Mouse (Mus musculus) cerebellum, adult 9-10 months (tissue): ENCODE measurements around the gene Defb13.
"Not testable (repeated sequence)": the region's sequence is repeated elsewhere in the genome, so short reads cannot be mapped to it uniquely, and the experiment has no call there.

Source experiments
- DNase-seq: peaks from one replicate; pipeline ENCODE4 v3.0.0; 2022

Gene Defb13

GRCm38 (mm10) chr8:21946462-21946861 lies at the start of gene Defb13:
Gene Defb13 (plus strand): TSS chr8:21946762.
- no peak for DNase-seq

DNA sequence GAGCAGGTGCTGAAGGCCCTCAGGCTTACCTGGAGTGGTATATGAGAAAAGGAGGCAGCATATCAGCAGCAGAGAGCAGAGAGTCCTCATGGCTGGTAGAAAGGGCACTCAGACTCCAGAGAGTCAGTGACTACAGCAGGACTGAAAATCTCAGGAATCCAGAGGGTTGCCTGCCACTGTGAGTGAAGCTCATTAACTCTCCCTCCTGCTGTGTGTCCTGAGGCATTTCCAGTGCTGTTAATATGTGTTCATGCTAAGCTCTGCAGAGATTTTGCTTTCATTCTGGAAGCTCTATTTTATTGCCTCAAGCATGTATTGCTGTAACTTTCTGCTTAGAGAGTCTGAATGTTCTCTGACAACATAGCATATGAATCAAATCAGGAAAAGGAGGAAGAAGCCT lies 40.3 kb upstream of the Defb13 start, which contains the start of gene Defb11:
Gene Defb11, minus strand, starts transcription at position 123 of the 400 bp plus-strand sequence.
- not testable (repeated sequence) for DNase-seq

GRCm38 (mm10) chr8:21911931-21912330 lies 34.6 kb upstream of the Defb13 start:
- DNase-seq: no peak

DNA sequence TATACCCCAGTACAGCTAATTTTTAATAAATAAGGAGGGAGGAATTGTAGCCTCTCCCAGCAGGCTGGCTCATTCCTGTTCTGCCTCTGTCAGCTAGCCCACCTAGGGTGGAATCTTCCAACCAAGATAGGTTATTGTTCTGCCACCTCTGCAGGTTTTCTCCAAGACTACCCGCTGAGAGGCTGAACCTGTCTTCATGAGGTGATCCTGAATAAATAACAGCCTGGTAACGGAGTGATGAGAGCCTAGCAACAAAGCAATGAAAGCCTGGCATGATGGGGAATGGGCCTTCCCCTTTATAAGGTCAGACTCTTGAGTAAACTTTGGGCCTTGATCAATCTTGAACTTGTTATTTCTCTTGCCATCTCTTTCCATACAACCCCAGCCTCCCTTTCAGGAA lies 34.0 kb upstream of the Defb13 start:
- no peak for DNase-seq

GRCm38 (mm10) chr8:21915625-21916024 lies 30.9 kb upstream of the Defb13 start:
- DNase-seq: no peak

DNA sequence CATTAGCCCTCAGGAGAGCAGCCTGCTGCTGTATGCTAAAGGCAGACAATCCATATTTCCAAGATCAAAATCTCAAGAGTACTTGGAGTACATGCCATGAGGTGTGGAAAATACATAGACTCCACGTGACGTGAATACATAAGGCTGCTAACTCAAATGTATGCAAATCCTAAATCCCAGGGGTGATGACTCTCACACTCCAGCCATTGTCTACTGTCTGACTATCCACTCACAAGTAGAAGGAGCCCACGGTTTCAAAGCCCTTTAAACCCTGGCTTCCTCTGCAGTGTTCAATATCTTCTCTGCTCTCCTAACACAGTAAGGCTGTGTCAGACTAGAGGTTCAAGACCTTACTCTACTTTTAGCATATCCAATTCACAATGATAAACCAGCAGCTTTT lies 15.8 kb upstream of the Defb13 start:
- not testable (repeated sequence) for DNase-seq

DNA sequence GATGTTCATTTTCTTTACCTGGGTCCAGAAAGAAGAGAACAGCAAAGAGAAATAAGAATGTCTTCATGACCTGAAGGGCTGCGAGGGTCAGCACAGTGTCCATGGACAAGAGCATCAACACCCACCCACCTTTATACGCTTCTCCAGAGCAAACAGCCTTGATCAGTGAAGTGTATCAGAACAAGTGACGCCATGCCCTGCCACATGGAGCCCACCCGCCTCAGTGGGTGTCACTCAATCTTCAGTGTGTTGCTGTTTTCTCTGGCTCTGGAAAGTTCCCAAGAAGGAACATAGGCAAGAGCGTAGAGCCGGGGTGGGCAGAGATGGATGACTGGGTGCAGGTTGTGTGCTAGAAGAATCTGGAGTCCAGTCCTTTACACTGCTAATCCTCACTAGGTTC lies 14.0 kb upstream of the Defb13 start, which contains the start of gene Defb15:
Gene Defb15, minus strand, starts transcription at position 101 of the 400 bp plus-strand sequence.
- DNase-seq: no peak

GRCm38 (mm10) chr8:21938052-21938451 lies 8.5 kb upstream of the Defb13 start, which contains the start of gene Defb35:
Gene Defb35 (plus strand): TSS chr8:21938352.
- not testable (repeated sequence) for DNase-seq

- DNase-seq: no peak
Measured at GRCm38 (mm10) chr8:21947311-21948017, 902 bp downstream of the Defb13 start.

GRCm38 (mm10) chr8:21955321-21955720 lies 8.8 kb downstream of the Defb13 start:
- DNase-seq: peak; percentile 27

DNA sequence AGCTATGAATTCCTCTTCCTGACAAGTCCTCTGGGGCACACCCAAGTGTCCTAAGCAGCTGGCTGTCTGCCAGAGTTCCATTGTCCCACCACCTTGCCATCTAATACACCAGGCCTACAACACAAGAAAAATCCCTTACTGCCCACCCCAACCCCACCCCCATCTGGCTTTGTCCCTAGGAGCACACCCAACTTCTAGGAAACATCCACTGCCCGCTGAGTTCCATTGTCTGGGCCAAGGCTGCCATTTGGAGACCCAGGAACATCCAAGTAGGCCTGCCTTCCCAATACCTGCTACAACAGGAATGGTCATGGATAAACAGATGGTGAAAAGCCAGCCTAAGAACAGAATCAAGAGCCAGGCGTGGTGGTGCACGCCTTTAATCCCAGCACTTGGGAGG lies 9.8 kb downstream of the Defb13 start:
- DNase-seq: no peak

DNA sequence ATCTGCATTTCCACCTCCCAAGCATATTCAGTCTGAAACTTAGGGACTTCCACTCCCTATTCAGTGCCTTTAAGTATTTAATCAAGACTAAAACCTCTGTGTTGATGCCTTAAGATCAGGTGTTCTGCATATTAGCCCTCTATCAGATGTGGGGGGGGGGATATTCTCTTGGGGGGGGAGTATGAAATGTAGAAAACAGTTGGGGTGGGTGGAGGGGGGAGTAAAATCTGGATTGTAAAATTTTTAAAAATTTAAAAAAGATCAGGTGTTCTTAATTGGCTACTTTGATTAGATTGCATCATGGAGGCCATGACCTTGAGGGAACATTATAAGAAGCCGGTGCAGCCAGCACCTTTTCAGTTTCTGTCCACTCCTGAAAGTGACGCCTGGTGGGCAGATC lies 11.9 kb downstream of the Defb13 start, which contains the start of gene Fam90a1a:
Gene Fam90a1a, plus strand, starts transcription at position 301 of the 400 bp plus-strand sequence.
- no peak for DNase-seq

DNA sequence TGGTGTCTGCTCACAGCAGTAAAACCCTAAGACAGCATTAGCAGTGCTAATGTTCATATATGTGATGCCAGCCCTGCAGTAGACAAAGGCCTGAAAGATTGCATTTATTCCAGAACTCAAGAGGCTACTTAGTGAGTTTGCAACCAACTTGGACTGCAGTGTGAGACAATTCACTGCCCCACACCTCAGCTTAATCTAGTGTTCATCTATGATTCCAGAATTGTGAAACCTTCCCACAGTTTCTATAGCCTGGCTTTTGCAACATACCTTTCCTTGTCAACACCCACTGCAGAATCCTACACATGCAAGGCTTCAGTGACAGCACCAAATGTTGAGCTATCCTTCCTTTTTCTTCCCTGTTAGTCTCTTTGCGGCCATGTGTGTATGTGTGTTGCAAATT lies 20.1 kb downstream of the Defb13 start:
- DNase-seq: no peak

DNA sequence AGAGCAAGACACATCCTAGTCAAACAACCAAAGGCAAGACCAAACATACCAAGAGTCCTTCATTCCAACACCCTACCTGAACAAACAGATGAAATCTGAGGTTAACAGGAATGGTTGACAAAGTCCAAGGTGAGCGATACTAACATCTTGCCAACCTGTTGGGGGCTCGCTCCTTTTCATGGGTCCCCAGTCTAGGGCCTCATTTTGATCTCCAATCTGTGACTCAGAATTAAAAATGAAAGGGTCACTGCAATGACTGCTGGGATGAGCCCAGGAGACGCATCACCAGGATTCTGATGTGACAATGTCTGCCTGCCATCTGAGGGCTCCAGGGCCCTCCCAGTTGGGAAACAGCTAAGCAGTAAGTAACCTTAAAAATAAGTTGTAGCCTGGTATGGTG lies 22.9 kb downstream of the Defb13 start, which contains the start of gene Ccdc70:
Gene Ccdc70, plus strand, starts transcription at position 301 of the 400 bp plus-strand sequence.
- DNase-seq: no peak

- DNase-seq: peak; percentile 35
Measured at GRCm38 (mm10) chr8:21978193-21978592, 31.6 kb downstream of the Defb13 start.

DNA sequence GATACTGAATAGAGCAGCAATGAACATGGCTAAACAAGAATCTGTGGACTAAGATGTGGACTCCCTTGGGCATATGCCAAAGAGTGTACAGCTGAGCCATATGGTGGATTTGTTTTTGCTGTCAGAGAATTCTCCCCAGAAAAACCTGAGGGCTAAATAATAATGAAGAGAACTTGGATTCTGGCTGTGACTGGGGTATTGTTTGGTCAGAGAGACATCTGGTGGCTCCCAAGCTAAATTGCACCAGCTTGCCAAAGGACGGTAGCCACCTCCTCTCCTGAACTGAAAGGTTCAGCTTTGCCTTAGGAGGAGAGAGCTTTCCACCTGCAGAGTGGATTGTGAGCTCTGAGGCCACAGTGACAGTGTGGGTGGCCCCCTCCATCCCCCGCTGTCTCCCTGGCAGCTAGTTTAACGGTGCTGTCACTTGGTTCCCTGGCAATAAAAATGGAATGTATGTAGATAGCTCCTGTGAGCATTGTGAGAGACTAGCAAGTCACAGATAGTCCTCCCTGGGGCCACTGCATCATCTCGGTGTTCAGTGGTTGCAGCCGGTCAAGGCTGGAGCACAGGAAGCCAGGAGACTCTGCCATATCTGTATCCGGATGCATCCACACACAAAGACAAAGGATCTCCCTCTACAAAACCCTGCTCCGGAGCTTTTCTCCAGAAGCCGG lies 35.2 kb downstream of the Defb13 start:
- DNase-seq: peak; percentile 40

DNA sequence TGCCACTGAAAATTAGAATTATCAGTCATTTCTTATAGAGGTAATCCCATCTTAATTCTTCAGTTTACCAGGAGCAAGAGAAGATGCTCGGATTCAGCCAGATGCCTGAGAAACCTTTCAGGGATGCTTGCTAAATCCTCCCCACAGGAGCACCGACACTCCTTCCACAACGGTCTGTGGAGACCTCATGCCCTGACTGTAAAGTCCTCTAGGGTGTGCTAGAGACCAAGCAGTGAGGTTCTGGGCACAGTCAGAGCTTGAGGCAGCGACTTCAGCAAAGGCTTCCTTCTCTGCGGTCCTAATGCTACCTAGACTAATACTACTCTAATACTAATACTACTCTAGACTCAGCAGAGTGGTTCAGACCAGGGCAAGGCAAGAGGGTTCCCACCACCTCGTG lies 45.6 kb downstream of the Defb13 start:
- DNase-seq: peak; percentile 59

GRCm38 (mm10) chr8:21995181-21995580 lies 48.6 kb downstream of the Defb13 start:
- DNase-seq: no peak
